Mouse (Mus musculus) liver, adult 2 months (tissue): ENCODE results near the gene Anapc15.

Experiments
- CTCF ChIP-seq: fragments of 200-500 bp; IDR thresholded peaks from 2 replicates; pipeline ENCODE4 v1.5.1; 2011; ENCODE audit warnings: low read depth, low read length, control low read depth
- POLR2A ChIP-seq: fragments of 200-500 bp; IDR thresholded peaks from 2 replicates; pipeline ENCODE4 v1.6.1; 2011; ENCODE audit warnings: low read length, control low read depth; ENCODE audit not compliant: insufficient read depth; ENCODE audit errors: extremely low read depth

- TF ChIP-seq CTCF (no peak), POLR2A (no peak)
These were observed 15.6 kb upstream of the Anapc15 start for GRCm38 (mm10) chr7:101847934-101848333.
